ENCODE assay signal across 10 mouse cellular contexts in the genomic region with DNA sequence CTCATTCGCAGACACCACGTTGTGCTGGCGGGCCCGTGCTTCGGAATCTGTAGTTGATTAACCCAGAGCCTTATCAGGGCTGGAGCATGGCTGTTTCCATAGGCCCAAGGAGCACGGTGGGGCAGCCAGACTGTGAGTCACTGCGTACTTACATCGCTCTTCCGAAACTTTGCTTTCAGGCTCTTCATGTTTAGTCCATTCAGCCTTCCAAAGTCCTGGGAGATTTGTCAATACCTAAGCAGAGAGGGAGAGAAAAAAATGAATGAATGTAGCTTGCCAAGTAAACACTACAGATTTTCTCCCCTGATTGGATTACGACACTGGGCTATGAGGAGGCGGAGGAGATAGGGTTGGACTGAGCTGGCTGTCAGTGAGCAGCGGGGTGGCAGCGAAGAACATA. TPM values are rescaled to one million over a fixed set of nuclear protein-coding genes. Genes with fewer than 3 reads are reported as not detected.
A peak's percentile ranks its signal among the peaks of the same experiment; 100 is the strongest.
DNase-seq lines count a peak whose midpoint lies in the region; ATAC-seq and TF ChIP-seq lines count a peak whose summit lies in the region.
"Had no signal": no experiment of that assay in that cellular context is flagged by ENCODE, and none has a peak within 500 bp of the region (broad histone marks: within the 10 kb centered on the region; RNA-seq: fewer than 3 reads in every experiment).

No protein-coding gene starts in this region.

- H3K27ac ChIP-seq in heart, embryonic 12.5 days (ENCODE audit: poor library complexity, severe bottlenecking): no peak overlapping the region
- H3K27ac ChIP-seq in embryonic facial prominence, embryonic 15.5 days (replicated peaks): peak overlapping the region; percentile 51; the same call in 1 of the 2 replicates
- peak overlapping the region; percentile 84 for H3K27ac ChIP-seq in liver, embryonic 16.5 days (ENCODE audit: low read length)
- no peak overlapping the region for H3K27ac ChIP-seq in hindbrain, embryonic 14.5 days

- no peaks in the 10 kb centered on the region for H3K36me3 ChIP-seq in heart, embryonic 12.5 days
- peaks cover 26% of the 10 kb centered on the region; the same call in 1 of the 2 replicates for H3K36me3 ChIP-seq in E14TG2a.4 (ENCODE audit: insufficient read depth, low read length)
- H3K36me3 ChIP-seq in embryonic facial prominence, embryonic 15.5 days: peaks cover 8% of the 10 kb centered on the region; the same call in 1 of the 2 replicates
- H3K36me3 ChIP-seq in liver, embryonic 16.5 days (ENCODE audit: control insufficient read depth, insufficient read depth): no peaks in the 10 kb centered on the region
- H3K36me3 ChIP-seq in hindbrain, embryonic 14.5 days (replicated peaks; ENCODE audit: control insufficient read depth, insufficient read depth): no peaks in the 10 kb centered on the region

- H3K9me3 ChIP-seq in heart, embryonic 12.5 days (replicated peaks): no peaks in the 10 kb centered on the region
- H3K9me3 ChIP-seq in E14TG2a.4 (ENCODE audit: low read length): no peaks in the 10 kb centered on the region
- no peaks in the 10 kb centered on the region for H3K9me3 ChIP-seq in embryonic facial prominence, embryonic 15.5 days (replicated peaks)
- H3K9me3 ChIP-seq in liver, embryonic 16.5 days (replicated peaks; ENCODE audit: control insufficient read depth, low read length): no peaks in the 10 kb centered on the region
- H3K9me3 ChIP-seq in hindbrain, embryonic 14.5 days (ENCODE audit: control insufficient read depth, low read length): no peaks in the 10 kb centered on the region

- DNase-seq in heart, adult 11 months: no peak
- DNase-seq in thymus, adult 18-20 months: no peak
- no peak for DNase-seq in hindbrain, embryonic 14.5 days (ENCODE audit: low spot score)
- no peak for DNase-seq in gastrocnemius, postnatal 25 days
- DNase-seq: midbrain, embryonic 14.5 days; thymus, postnatal 14 days had no signal

- peak; percentile 52; the same call in 1 of the 2 replicates for ATAC-seq in heart, embryonic 12.5 days (ENCODE audit: insufficient number of reproducible peaks, low FRiP score)
- ATAC-seq in embryonic facial prominence, embryonic 15.5 days (ENCODE audit: insufficient number of reproducible peaks, low FRiP score, low TSS enrichment, low read depth): no peak
- peak; percentile 86 for ATAC-seq in liver, embryonic 16.5 days (ENCODE audit: low read depth)
- ATAC-seq in hindbrain, embryonic 14.5 days (ENCODE audit: low FRiP score): no peak

- H3K9ac ChIP-seq in heart, embryonic 12.5 days: no peak overlapping the region
- no peak overlapping the region for H3K9ac ChIP-seq in embryonic facial prominence, embryonic 15.5 days
- H3K9ac ChIP-seq in liver, embryonic 16.5 days (ENCODE audit: low read depth, low read length): no peak overlapping the region
- H3K9ac ChIP-seq in hindbrain, embryonic 14.5 days: no peak overlapping the region

- 34% methylated on average over 13 of the region's 13 CpGs for WGBS in heart, embryonic 12.5 days
- 59% methylated on average over 13 of the region's 13 CpGs for WGBS in embryonic facial prominence, embryonic 15.5 days
- WGBS in liver, embryonic 16.5 days (ENCODE audit: insufficient replicate concordance): 63% methylated on average over 13 of the region's 13 CpGs
- 81% methylated on average over 13 of the region's 13 CpGs for WGBS in hindbrain, embryonic 14.5 days

- peak overlapping the region; percentile 17 for H3K4me2 ChIP-seq in heart, embryonic 12.5 days
- H3K4me2 ChIP-seq in embryonic facial prominence, embryonic 15.5 days (replicated peaks): no peak overlapping the region
- peak overlapping the region; percentile 30 for H3K4me2 ChIP-seq in liver, embryonic 16.5 days (ENCODE audit: low read depth, low read length)
- no peak overlapping the region for H3K4me2 ChIP-seq in hindbrain, embryonic 14.5 days (replicated peaks)

- H3K27me3 ChIP-seq in heart, embryonic 12.5 days (replicated peaks): peaks cover 10% of the 10 kb centered on the region
- H3K27me3 ChIP-seq in E14TG2a.4 (ENCODE audit: insufficient read depth, low read length): no peaks in the 10 kb centered on the region
- H3K27me3 ChIP-seq in embryonic facial prominence, embryonic 15.5 days: no peaks in the 10 kb centered on the region
- H3K27me3 ChIP-seq in liver, embryonic 16.5 days (ENCODE audit: control insufficient read depth, insufficient read depth, low read depth, low read length): no peaks in the 10 kb centered on the region
- no peaks in the 10 kb centered on the region for H3K27me3 ChIP-seq in hindbrain, embryonic 14.5 days (ENCODE audit: control insufficient read depth, insufficient read depth, low read length)

- H3K4me1 ChIP-seq in heart, embryonic 12.5 days (replicated peaks): peaks cover 38% of the 10 kb centered on the region
- peaks cover 97% of the 10 kb centered on the region for H3K4me1 ChIP-seq in E14TG2a.4 (replicated peaks; ENCODE audit: low read depth, low read length)
- peaks cover 60% of the 10 kb centered on the region for H3K4me1 ChIP-seq in embryonic facial prominence, embryonic 15.5 days
- H3K4me1 ChIP-seq in liver, embryonic 16.5 days (ENCODE audit: control insufficient read depth, low read depth, low read length): peaks cover 3% of the 10 kb centered on the region; the same call in 1 of the 2 replicates
- no peaks in the 10 kb centered on the region; the same call in 1 of the 2 replicates for H3K4me1 ChIP-seq in hindbrain, embryonic 14.5 days (replicated peaks; ENCODE audit: control insufficient read depth, insufficient read depth, low read length)

- no peak overlapping the region for H3K4me3 ChIP-seq in heart, embryonic 12.5 days
- peak overlapping the region; percentile 55 for H3K4me3 ChIP-seq in E14TG2a.4 (replicated peaks; ENCODE audit: low read length)
- no peak overlapping the region for H3K4me3 ChIP-seq in embryonic facial prominence, embryonic 15.5 days (replicated peaks)
- H3K4me3 ChIP-seq in liver, embryonic 16.5 days (ENCODE audit: low read depth, low read length): no peak overlapping the region
- no peak overlapping the region for H3K4me3 ChIP-seq in hindbrain, embryonic 14.5 days (replicated peaks; ENCODE audit: low read length)

- TF ChIP-seq CTCF in E14TG2a.4 (conservative IDR thresholded peaks at IDR 0.05; ENCODE audit: low read length): no peak

RNA-seq across cellular contexts. Expression of a gene that starts 24.2 kb away (rescaled TPM):
- 25.6 and 27.5 TPM in 2 replicates for polyA plus RNA-seq in heart, embryonic 12.5 days (2016; fragmentation: Nextera tagmentation; extraction: Ambion mirVana)
- polyA plus RNA-seq in embryonic facial prominence, embryonic 15.5 days (2015; fragmentation: Nextera tagmentation; extraction: Ambion mirVana): 54.7 and 59.5 TPM in 2 replicates
- polyA plus RNA-seq in liver, embryonic 16.5 days (2015; fragmentation: Nextera tagmentation; extraction: Ambion mirVana): 5.5 and 6.2 TPM in 2 replicates
- polyA plus RNA-seq in hindbrain, embryonic 14.5 days (2014; fragmentation: Nextera tagmentation; extraction: Ambion mirVana): 11.6 and 12.9 TPM in 2 replicates
- 1 to 10 TPM; 2.6 to 3.5 TPM for total RNA-seq in gastrocnemius, postnatal 25 days (2021)

Comparison
In these comparisons a context has a peak if more than half of its experiments do, and no peak if none do; other contexts are left out.
1. ATAC-seq: peak in heart, embryonic 12.5 days (single experiment) and liver, embryonic 16.5 days (single experiment); none in embryonic facial prominence, embryonic 15.5 days (single experiment) and hindbrain, embryonic 14.5 days (single experiment).
2. H3K27ac ChIP-seq: peak in embryonic facial prominence, embryonic 15.5 days (single experiment) and liver, embryonic 16.5 days (single experiment); none in heart, embryonic 12.5 days (single experiment) and hindbrain, embryonic 14.5 days (single experiment).
3. H3K4me2 ChIP-seq: peak in heart, embryonic 12.5 days (single experiment) and liver, embryonic 16.5 days (single experiment); none in embryonic facial prominence, embryonic 15.5 days (single experiment) and hindbrain, embryonic 14.5 days (single experiment).